Mouse (Mus musculus) myocyte (in vitro differentiated cells): Measurements from ENCODE around the gene Nop14. TPM values are rescaled to one million over a fixed set of nuclear protein-coding genes. Genes with fewer than 3 reads are reported as not detected.

Experiments used
- H3K27me3 ChIP-seq: one replicate; pipeline ENCODE4 v1.6.1; 2011; ENCODE audit not compliant: control insufficient read depth, insufficient read depth, insufficient read length
- H3K36me3 ChIP-seq: one replicate; pipeline ENCODE4 v1.6.1; 2011; ENCODE audit not compliant: control insufficient read depth, insufficient read depth
- H3K4me2 ChIP-seq: one replicate; pipeline ENCODE4 v1.6.1; 2011; ENCODE audit warnings: low read depth, control low read depth
- H3K4me3 ChIP-seq: one replicate; pipeline ENCODE4 v1.5.1; 2011; ENCODE audit warnings: mild to moderate bottlenecking, control low read depth, moderate library complexity
- H3K79me2 ChIP-seq: one replicate; pipeline ENCODE4 v1.6.1; 2011; ENCODE audit not compliant: control insufficient read depth, insufficient read depth
- H3ac ChIP-seq: one replicate; pipeline ENCODE4 v1.6.1; 2011; ENCODE audit not compliant: control insufficient read depth, insufficient read length
- CEBPB ChIP-seq: IDR thresholded peaks from 2 replicates; pipeline ENCODE4 v1.6.1; 2011; ENCODE audit warnings: mild to moderate bottlenecking, moderate library complexity; ENCODE audit not compliant: poor library complexity, insufficient read depth, severe bottlenecking
- E2F4 ChIP-seq: IDR thresholded peaks from one replicate; pipeline ENCODE4 v1.6.1; 2011; ENCODE audit warnings: mild to moderate bottlenecking, control low read depth, moderate library complexity; ENCODE audit not compliant: insufficient read depth
- MAX ChIP-seq: IDR thresholded peaks from one replicate; pipeline ENCODE4 v1.6.1; 2011; ENCODE audit warnings: low read depth, mild to moderate bottlenecking, control low read depth
- MYOD1 ChIP-seq, 3 experiments: IDR thresholded peaks; one replicate each; pipeline ENCODE4 v1.6.1; 2011; ENCODE audit warnings: control low read depth in 2 of 3, low read depth in 2 of 3, mild to moderate bottlenecking in 2 of 3, moderate library complexity in 1 of 3; ENCODE audit not compliant: insufficient read length in 2 of 3, control insufficient read depth in 1 of 3
- MYOG ChIP-seq, 3 experiments: IDR thresholded peaks; one replicate each; pipeline ENCODE4 v1.6.1; 2011; ENCODE audit warnings: control low read depth in 2 of 3, low read depth in 2 of 3, mild to moderate bottlenecking in 2 of 3; ENCODE audit not compliant: insufficient read length in 2 of 3, control insufficient read depth in 1 of 3, insufficient read depth in 1 of 3
- POLR2A ChIP-seq: IDR thresholded peaks from one replicate; pipeline ENCODE4 v1.6.1; 2011; ENCODE audit warnings: low read depth, mild to moderate bottlenecking, control low read depth, moderate library complexity; ENCODE audit not compliant: insufficient read length
- POLR2AphosphoS2 ChIP-seq: IDR thresholded peaks from one replicate; pipeline ENCODE4 v1.6.1; 2011; ENCODE audit warnings: low read depth, control low read depth; ENCODE audit not compliant: insufficient read length
- REST ChIP-seq: IDR thresholded peaks from one replicate; pipeline ENCODE4 v1.6.1; 2011; ENCODE audit warnings: mild to moderate bottlenecking, control low read depth, moderate library complexity; ENCODE audit not compliant: insufficient read depth, insufficient read length
- SRF ChIP-seq: IDR thresholded peaks from one replicate; pipeline ENCODE4 v1.6.1; 2011; ENCODE audit warnings: low read depth; ENCODE audit not compliant: control insufficient read depth, insufficient read length
- TCF12 ChIP-seq: IDR thresholded peaks from one replicate; pipeline ENCODE4 v1.6.1; 2011; ENCODE audit warnings: mild to moderate bottlenecking, control low read depth; ENCODE audit not compliant: poor library complexity, insufficient read depth, severe bottlenecking
- TCF3 ChIP-seq: IDR thresholded peaks from one replicate; pipeline ENCODE4 v1.6.1; 2011; ENCODE audit warnings: low read depth, control low read depth; ENCODE audit not compliant: insufficient read length
- USF1 ChIP-seq: IDR thresholded peaks from one replicate; pipeline ENCODE4 v1.6.1; 2011; ENCODE audit warnings: low read depth, mild to moderate bottlenecking, control low read depth, moderate library complexity
- polyA plus RNA-seq: library from polyadenylated mRNA; unstranded; fragments of >200 nt; fragmentation: generic; extraction: Trizol; gene quantifications from one replicate; pipeline ENCODE4 v1.2.1, GENCODE M21; 2012; ENCODE audit warnings: missing spikeins

Nop14 gene
- polyA plus RNA-seq, result 30.4 TPM

- Histone ChIP-seq H3K27me3 (no peaks in the 10 kb centered on the region), H3ac (peak within 1 kb of the TSS; percentile 72), H3K79me2 (peaks cover 25% of the 10 kb centered on the region), H3K4me3 (peak within 1 kb of the TSS; percentile 63), H3K36me3 (peaks cover 19% of the 10 kb centered on the region), H3K4me2 (peak within 1 kb of the TSS; percentile 88)
- 0 out of 2 replicates have a peak, but pooled peaks have one; percentile 16 for TF ChIP-seq CEBPB
- no peak for TF ChIP-seq E2F4
- TF ChIP-seq POLR2A, result peak; percentile 96
- TF ChIP-seq MYOG (IDR thresholded peaks at IDR 0.05; ENCODE audit: control insufficient read depth in 1 of 3, insufficient read depth in 1 of 3, insufficient read length in 2 of 3, low read depth in 2 of 3), result peak; percentile 42 to 85 (median 53)
- no peak for TF ChIP-seq TCF12
- no peak for TF ChIP-seq REST
- TF ChIP-seq USF1, result no peak
- TF ChIP-seq MAX, result peak; percentile 72
- TF ChIP-seq SRF, result no peak
- peak; percentile 96 for TF ChIP-seq POLR2AphosphoS2
- TF ChIP-seq MYOD1 (IDR thresholded peaks at IDR 0.05; ENCODE audit: control insufficient read depth in 1 of 3, insufficient read length in 2 of 3, low read depth in 2 of 3), result peak in 2 of 3 experiments; percentile 56 to 77
- TF ChIP-seq TCF3, result no peak
These were observed at the start of gene Nop14, which contains the start of gene Grk4 for GRCm38 (mm10) chr5:34659686-34660590. Gene Nop14, minus strand, starts transcription at chr5:34660148. Gene Grk4, plus strand, starts transcription at chr5:34660379.

- TF ChIP-seq USF1 (no peak), E2F4 (no peak)
- Histone ChIP-seq H3K36me3 (no peaks in the 10 kb centered on the region), H3ac (no peak overlapping the region), H3K79me2 (no peaks in the 10 kb centered on the region), H3K4me2 (no peak overlapping the region), H3K27me3 (no peaks in the 10 kb centered on the region), H3K4me3 (no peak overlapping the region)
These were observed 48.5 kb upstream of the Nop14 start for GRCm38 (mm10) chr5:34708436-34708835.

DNA sequence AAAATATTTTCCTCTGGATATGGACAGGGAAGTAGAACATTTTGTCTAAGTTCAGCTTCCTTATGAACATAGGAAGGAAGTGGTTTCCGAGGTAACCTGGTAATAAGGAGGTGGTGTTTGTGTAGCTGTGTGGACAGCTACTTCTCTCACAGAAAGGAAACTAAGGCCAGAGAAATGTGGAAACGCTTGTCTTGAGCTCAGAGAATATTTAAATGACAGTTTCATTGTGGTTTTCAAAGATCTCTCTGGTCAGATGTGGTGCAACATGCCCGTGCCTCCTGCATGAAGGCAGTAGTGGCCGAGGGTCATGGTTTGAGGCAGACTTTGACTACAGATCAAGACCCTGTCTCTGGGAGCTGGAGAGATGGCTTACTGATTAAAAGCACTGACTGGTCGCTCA lies 35.6 kb upstream of the Nop14 start:
- Histone ChIP-seq H3K36me3 (no peaks in the 10 kb centered on the region), H3K4me3 (no peak overlapping the region), H3K4me2 (no peak overlapping the region), H3K79me2 (no peaks in the 10 kb centered on the region), H3K27me3 (no peaks in the 10 kb centered on the region), H3ac (no peak overlapping the region)
- no peak for TF ChIP-seq POLR2A
- TF ChIP-seq CEBPB, result no peak
- TF ChIP-seq MYOD1 (IDR thresholded peaks at IDR 0.05; ENCODE audit: control insufficient read depth in 1 of 3, insufficient read length in 2 of 3, low read depth in 2 of 3), result no peak
- TF ChIP-seq SRF, result no peak
- TF ChIP-seq USF1, result no peak
- TF ChIP-seq E2F4, result no peak
- TF ChIP-seq TCF12, result no peak
- TF ChIP-seq TCF3, result no peak
- TF ChIP-seq MYOG (IDR thresholded peaks at IDR 0.05; ENCODE audit: control insufficient read depth in 1 of 3, insufficient read depth in 1 of 3, insufficient read length in 2 of 3, low read depth in 2 of 3), result no peak
- TF ChIP-seq POLR2AphosphoS2, result no peak
- no peak for TF ChIP-seq MAX
- TF ChIP-seq REST, result no peak

- Histone ChIP-seq H3K4me2 (no peak overlapping the region), H3K36me3 (no peaks in the 10 kb centered on the region), H3ac (no peak overlapping the region), H3K4me3 (no peak overlapping the region), H3K27me3 (no peaks in the 10 kb centered on the region), H3K79me2 (no peaks in the 10 kb centered on the region)
- TF ChIP-seq REST (no peak), CEBPB (no peak), TCF3 (no peak), TCF12 (no peak), POLR2AphosphoS2 (no peak), MYOG (IDR thresholded peaks at IDR 0.05; ENCODE audit: control insufficient read depth in 1 of 3, insufficient read depth in 1 of 3, insufficient read length in 2 of 3, low read depth in 2 of 3) (no peak), USF1 (no peak), E2F4 (no peak), MYOD1 (IDR thresholded peaks at IDR 0.05; ENCODE audit: control insufficient read depth in 1 of 3, insufficient read length in 2 of 3, low read depth in 2 of 3) (no peak), MAX (no peak), SRF (no peak), POLR2A (no peak)
These were observed 32.8 kb upstream of the Nop14 start for GRCm38 (mm10) chr5:34692782-34693181.
